Mouse (Mus musculus) small intestine, adult 2 months (tissue): ENCODE results near the gene Tbca. TPM values are rescaled to one million over a fixed set of nuclear protein-coding genes. Genes with fewer than 3 reads are reported as not detected.

Experiments
- H3K27ac ChIP-seq: fragments of 200-500 bp; 2 replicates; pipeline ENCODE4 v1.5.1; 2012; ENCODE audit warnings: low read depth, low read length, control low read depth, inconsistent platforms; ENCODE audit not compliant: insufficient read depth
- H3K27me3 ChIP-seq: fragments of 200-500 bp; 2 replicates; pipeline ENCODE4 v1.6.1; 2012; ENCODE audit warnings: mild to moderate bottlenecking, moderate library complexity, low read length, inconsistent platforms; ENCODE audit not compliant: control insufficient read depth, insufficient read depth
- H3K36me3 ChIP-seq: fragments of 200-500 bp; 2 replicates; pipeline ENCODE4 v1.6.1; 2012; ENCODE audit warnings: mild to moderate bottlenecking, low read length, control low read depth, inconsistent platforms; ENCODE audit not compliant: control insufficient read depth, insufficient read depth
- H3K4me1 ChIP-seq: fragments of 200-500 bp; 2 replicates; pipeline ENCODE4 v1.6.1; 2012; ENCODE audit warnings: low read length, inconsistent platforms, mixed read lengths; ENCODE audit not compliant: control insufficient read depth, insufficient read depth, insufficient read length
- H3K4me3 ChIP-seq: fragments of 200-500 bp; 2 replicates; pipeline ENCODE4 v1.5.1; 2012; ENCODE audit warnings: low read depth, mild to moderate bottlenecking, control low read depth, inconsistent platforms, low read length, moderate library complexity
- CTCF ChIP-seq: fragments of 200-500 bp; IDR thresholded peaks from 2 replicates; pipeline ENCODE4 v1.5.1; 2012; ENCODE audit warnings: low read depth, mild to moderate bottlenecking, control low read depth, inconsistent platforms, low read length, moderate library complexity, mixed read lengths; ENCODE audit not compliant: insufficient replicate concordance, insufficient read length; ENCODE audit errors: extremely low read depth
- POLR2A ChIP-seq: fragments of 200-500 bp; IDR thresholded peaks from 2 replicates; pipeline ENCODE4 v1.6.1; 2012; ENCODE audit warnings: low read depth, mild to moderate bottlenecking, control low read depth, inconsistent platforms, low read length, moderate library complexity
- WGBS: fragments of 180-500 bp; shearing (Covaris S2); methylation state at CpG from one replicate; pipeline ENCODE4 v1.1.7; 2018; 5-methylcytosine and 5-hydroxymethylcytosine counted together
- polyA plus RNA-seq: library from polyadenylated mRNA; depleted of rRNA; stranded (reverse); fragments of >200 nt; gene quantifications from 2 replicates; pipeline ENCODE4 v1.2.3, GENCODE M21; 2012

Tbca gene
- polyA plus RNA-seq, 1 experiment, result 0.91 TPM

DNA sequence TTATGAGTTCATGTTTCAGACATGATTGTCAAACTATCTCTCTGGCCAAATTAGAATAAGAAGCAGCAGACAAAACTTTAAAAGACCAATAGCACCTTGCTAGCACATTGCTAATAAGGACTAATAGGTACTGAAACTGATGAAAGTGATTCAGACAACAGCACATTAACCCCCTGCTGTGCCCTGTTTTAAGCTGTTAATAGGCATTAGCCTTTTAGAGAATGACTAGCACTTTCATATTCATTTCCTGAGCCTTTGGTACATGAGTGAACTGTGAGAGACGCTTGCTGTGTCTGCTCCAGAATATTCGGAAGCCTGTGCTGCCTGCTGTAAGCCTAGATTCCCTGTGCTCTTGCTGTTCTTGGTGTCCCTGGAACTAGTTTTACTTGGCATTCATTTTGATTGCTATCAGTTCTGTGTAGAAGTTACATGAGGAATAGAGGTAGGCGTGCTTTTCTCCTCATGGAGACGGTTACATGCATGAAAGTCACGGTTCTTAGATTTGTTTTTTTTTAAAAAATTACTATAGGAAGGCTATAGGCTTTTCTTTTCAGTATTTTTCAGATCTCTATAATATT is 14.9 kb downstream of the Tbca start:
- Histone ChIP-seq H3K36me3 (0 out of 2 replicates have a peak, but pooled peaks cover 2% of the 10 kb centered on the region), H3K4me1 (no peaks in the 10 kb centered on the region), H3K4me3 (no peak overlapping the region), H3K27me3 (no peaks in the 10 kb centered on the region), H3K27ac (no peak overlapping the region)
- 85% methylated on average over 5 of the region's 5 CpGs for WGBS
- TF ChIP-seq CTCF (no peak), POLR2A (no peak)

DNA sequence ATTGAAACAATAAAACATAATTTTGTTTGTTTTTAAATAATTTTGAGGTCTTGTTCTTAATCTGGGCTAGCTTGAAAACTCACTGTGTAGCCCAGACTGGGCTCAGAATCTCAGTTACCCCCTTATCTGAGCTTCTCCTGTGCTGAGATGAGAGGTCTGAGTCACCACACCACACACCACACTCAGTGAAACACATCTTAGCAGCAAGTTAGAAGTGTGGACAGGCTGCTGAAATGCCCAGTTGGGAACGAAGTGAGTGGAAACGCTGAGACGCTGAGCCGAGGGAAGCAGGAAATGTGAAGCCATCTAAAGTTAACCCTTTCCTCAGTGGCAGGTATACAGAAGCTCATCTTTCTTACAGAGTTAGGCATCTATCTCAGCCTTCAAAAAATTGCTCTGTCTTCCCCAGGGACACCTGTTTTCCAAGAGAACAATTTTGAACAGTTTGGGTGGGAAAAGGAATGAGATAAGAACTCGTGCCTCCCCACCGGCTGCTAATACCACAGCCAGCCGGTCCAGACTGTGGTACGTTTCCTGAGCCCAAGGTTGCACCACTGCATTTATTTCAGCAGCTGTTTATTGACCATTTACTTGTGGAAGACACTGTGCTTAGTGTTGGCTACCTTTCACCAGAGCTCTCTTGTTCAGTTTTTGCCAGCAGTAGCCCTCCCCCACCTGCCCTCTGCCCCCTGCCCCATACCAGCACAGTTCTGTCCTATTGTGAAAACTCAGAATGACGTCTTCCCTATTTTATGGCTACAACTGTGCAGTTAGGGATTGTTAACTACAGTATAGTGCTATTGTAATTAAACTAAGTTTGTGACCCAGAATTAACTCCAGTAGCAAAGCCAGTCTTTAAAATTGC is 17.8 kb downstream of the Tbca start:
- WGBS, result 48% methylated on average over 9 of the region's 9 CpGs
- H3K27ac ChIP-seq, result no peak overlapping the region
- TF ChIP-seq CTCF (no peak), POLR2A (no peak)

DNA sequence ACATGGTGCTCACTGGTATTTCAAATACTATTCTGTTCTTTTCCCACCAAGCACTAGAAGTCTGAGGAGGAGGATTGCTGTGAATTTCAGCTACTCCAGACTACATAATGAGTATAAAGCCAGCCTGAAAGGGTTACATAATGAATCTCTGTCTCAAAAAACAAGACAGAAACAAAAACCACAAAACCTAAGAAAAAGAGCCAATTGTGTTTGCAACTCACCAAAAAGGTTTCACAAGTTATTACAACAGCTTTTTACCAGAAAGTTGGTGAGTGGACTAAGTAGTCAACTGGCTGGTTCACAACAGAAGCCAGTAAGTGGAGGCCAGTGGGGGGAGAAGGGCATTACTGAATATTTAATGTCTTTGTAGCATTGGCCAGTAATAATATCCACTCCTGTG is 19.9 kb downstream of the Tbca start:
- Histone ChIP-seq H3K4me3 (no peak overlapping the region), H3K4me1 (no peaks in the 10 kb centered on the region), H3K27ac (no peak overlapping the region), H3K27me3 (no peaks in the 10 kb centered on the region), H3K36me3 (no peaks in the 10 kb centered on the region)
- TF ChIP-seq CTCF (no peak), POLR2A (no peak)

More for the DNA sequence above, 17.8 kb downstream of the Tbca start:
- no peaks in the 10 kb centered on the region for H3K27me3 ChIP-seq
- H3K36me3 ChIP-seq, result 0 out of 2 replicates have a peak, but pooled peaks cover 2% of the 10 kb centered on the region
- no peaks in the 10 kb centered on the region for H3K4me1 ChIP-seq
- no peak overlapping the region for H3K4me3 ChIP-seq

DNA sequence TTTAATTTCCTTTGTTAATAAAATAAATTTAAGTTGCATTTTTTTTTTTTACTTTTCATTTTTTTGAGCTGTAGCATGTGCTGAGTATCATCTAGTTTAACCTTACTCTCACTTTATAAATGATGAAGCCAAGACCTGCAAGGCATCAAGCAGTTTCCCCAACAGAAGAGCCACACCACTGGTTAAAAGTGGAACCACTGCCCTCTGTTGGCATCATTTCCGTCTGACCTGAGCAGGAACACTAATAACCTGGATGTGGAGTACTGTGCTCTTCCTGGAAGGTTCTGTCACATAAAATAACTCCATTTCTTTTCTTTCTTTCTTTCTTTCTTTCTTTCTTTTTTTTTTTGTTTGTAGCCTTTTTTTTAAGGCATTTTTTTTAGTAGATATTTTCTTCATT is 21.0 kb downstream of the Tbca start:
- TF ChIP-seq CTCF, result no peak
- TF ChIP-seq POLR2A, result no peak
- H3K27ac ChIP-seq, result no peak overlapping the region
- 60% methylated on average over 1 of the region's 1 CpGs for WGBS

DNA sequence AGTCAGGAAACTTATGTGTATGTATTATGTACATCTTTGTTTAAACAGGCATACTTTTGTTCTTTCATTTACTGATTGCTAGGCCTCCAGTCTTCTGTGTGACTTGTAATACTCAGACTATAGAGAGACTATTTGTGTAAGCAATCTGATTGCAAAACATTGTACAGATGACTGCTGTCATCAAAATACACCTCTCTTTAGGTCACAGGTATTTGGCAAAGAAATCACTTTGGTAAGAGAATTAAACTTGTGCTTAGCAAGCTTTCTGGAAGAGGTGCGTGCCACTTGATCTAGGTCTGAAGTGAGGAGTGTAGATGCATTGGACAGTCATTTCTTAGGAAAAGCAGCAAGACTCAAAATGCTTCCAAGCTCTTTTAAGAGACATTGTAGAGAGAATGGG is 22.7 kb downstream of the Tbca start:
- no peak overlapping the region for H3K4me3 ChIP-seq
- TF ChIP-seq POLR2A, result no peak
- TF ChIP-seq CTCF, result no peak

More for the DNA sequence above, 21.0 kb downstream of the Tbca start:
- Histone ChIP-seq H3K4me3 (no peak overlapping the region), H3K4me1 (no peaks in the 10 kb centered on the region), H3K27me3 (no peaks in the 10 kb centered on the region), H3K36me3 (no peaks in the 10 kb centered on the region)

DNA sequence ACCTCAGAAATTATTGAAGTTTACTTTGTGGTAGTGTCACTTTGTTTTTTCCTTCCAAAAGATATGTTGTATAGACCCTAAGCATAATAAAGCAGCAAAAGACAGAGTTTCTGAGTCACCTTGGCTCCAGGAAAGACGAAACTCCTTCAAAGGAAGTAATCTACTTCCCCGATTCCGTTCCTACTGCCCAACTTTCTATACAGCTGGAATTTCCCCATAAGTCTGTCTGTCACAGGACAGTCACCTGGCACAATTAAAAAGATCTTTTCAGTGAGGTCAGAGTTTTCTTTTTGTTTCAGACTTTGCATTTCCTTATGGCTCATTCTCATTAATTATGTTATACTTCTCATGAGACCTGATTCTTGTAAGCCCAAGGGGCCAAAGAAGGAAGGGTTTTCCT is 25.1 kb downstream of the Tbca start:
- Histone ChIP-seq H3K27ac (no peak overlapping the region), H3K4me3 (no peak overlapping the region), H3K36me3 (no peaks in the 10 kb centered on the region), H3K27me3 (no peaks in the 10 kb centered on the region), H3K4me1 (no peaks in the 10 kb centered on the region)
- TF ChIP-seq CTCF (no peak), POLR2A (no peak)
- WGBS, result 36% methylated on average over 3 of the region's 3 CpGs

More for the DNA sequence above, 22.7 kb downstream of the Tbca start:
- no peak overlapping the region for H3K27ac ChIP-seq
- H3K36me3 ChIP-seq, result no peaks in the 10 kb centered on the region
- H3K4me1 ChIP-seq, result no peaks in the 10 kb centered on the region
- WGBS, result 97% methylated on average over 1 of the region's 1 CpGs
- no peaks in the 10 kb centered on the region for H3K27me3 ChIP-seq

DNA sequence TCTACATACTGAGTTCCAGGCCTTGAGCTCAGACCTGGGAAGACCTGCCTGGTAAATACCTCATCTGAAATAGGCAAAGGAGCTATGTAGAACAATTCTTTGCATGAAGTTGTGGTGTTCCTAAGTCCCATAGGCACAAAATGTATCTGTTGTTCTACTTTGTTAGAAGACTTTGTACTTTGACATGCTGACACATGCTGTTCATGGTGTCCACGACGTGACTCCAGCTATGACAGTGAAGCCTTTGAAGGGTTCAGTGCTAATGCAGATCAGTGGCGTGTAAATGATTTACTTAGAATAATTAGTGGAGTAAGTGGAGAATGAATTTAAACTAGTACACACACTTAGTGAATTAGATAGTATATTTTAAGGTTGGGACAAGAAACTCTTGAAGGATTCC is 31.8 kb downstream of the Tbca start:
- Histone ChIP-seq H3K4me3 (no peak overlapping the region), H3K4me1 (peaks cover 2% of the 10 kb centered on the region; the same call in 1 of the 2 replicates), H3K27ac (peak overlapping the region; percentile 86), H3K36me3 (no peaks in the 10 kb centered on the region), H3K27me3 (no peaks in the 10 kb centered on the region)
- TF ChIP-seq CTCF (no peak), POLR2A (no peak)
- 33% methylated on average over 3 of the region's 3 CpGs for WGBS
